Mouse (Mus musculus): ENCODE results near the gene Bcl2.

Bcl2 gene

GRCm38 (mm10) chr1:106595286-106595885 lies 118.7 kb downstream of the Bcl2 start:
- CTCF ChIA-PET: no interaction called here

GRCm38 (mm10) chr1:106591180-106591774 lies 122.8 kb downstream of the Bcl2 start:
- CTCF ChIA-PET: no interaction called here

- CTCF ChIA-PET: no interaction called here
Measured at GRCm38 (mm10) chr1:106589141-106589540, 124.9 kb downstream of the Bcl2 start.

GRCm38 (mm10) chr1:106587866-106588470 lies 126.1 kb downstream of the Bcl2 start:
- CTCF ChIA-PET: interaction anchor here (0.7 to 1.1 kb wide), 2 partner anchors 9 to 43 kb away, joined by 3 to 9 read pairs; no protein-coding TSS in a partner anchor

- CTCF ChIA-PET: interaction anchor here (0.5 to 0.6 kb wide), 2 partner anchors 11 to 766 kb away, joined by 3 read pairs; no protein-coding TSS in a partner anchor
Measured at GRCm38 (mm10) chr1:106586761-106587160, 127.3 kb downstream of the Bcl2 start.

GRCm38 (mm10) chr1:106585349-106585748 lies 128.7 kb downstream of the Bcl2 start:
- CTCF ChIA-PET: no interaction called here

GRCm38 (mm10) chr1:106584824-106585223 lies 129.2 kb downstream of the Bcl2 start:
- CTCF ChIA-PET: no interaction called here

- CTCF ChIA-PET: interaction anchor here (0.7 kb wide), 1 partner anchor 14 kb away, joined by 4 read pairs; no protein-coding TSS in a partner anchor
Measured at GRCm38 (mm10) chr1:106584273-106584672, 129.8 kb downstream of the Bcl2 start.

- CTCF ChIA-PET: interaction anchor here (0.7 to 1.2 kb wide), 2 partner anchors 14 to 83 kb away, joined by 4 to 6 read pairs; no protein-coding TSS in a partner anchor
Measured at GRCm38 (mm10) chr1:106583245-106584241, 130.5 kb downstream of the Bcl2 start.

GRCm38 (mm10) chr1:106582810-106583209 lies 131.3 kb downstream of the Bcl2 start:
- CTCF ChIA-PET: interaction anchor here (0.7 to 1.2 kb wide), 2 partner anchors 51 to 83 kb away, joined by 6 to 10 read pairs; no protein-coding TSS in a partner anchor

GRCm38 (mm10) chr1:106581812-106582211 lies 132.3 kb downstream of the Bcl2 start:
- CTCF ChIA-PET: interaction anchor here (0.6 kb wide), 1 partner anchor 15 kb away, joined by 5 read pairs; no protein-coding TSS in a partner anchor

- CTCF ChIA-PET: interaction anchor here (1.2 kb wide), 1 partner anchor 34 kb away, joined by 3 read pairs; no protein-coding TSS in a partner anchor
Measured at GRCm38 (mm10) chr1:106579768-106580167, 134.3 kb downstream of the Bcl2 start.

- CTCF ChIA-PET: interaction anchor here (0.6 kb wide), 1 partner anchor 106 kb away, joined by 3 read pairs; no protein-coding TSS in a partner anchor
Measured at GRCm38 (mm10) chr1:106572506-106572905, 141.6 kb downstream of the Bcl2 start.

GRCm38 (mm10) chr1:106570870-106571269 lies 143.2 kb downstream of the Bcl2 start:
- CTCF ChIA-PET: interaction anchor here (0.7 kb wide), 1 partner anchor 18 kb away, joined by 3 read pairs; no protein-coding TSS in a partner anchor

GRCm38 (mm10) chr1:106570366-106570765 lies 143.7 kb downstream of the Bcl2 start:
- CTCF ChIA-PET: interaction anchor here (0.7 kb wide), 1 partner anchor 18 kb away, joined by 3 read pairs; no protein-coding TSS in a partner anchor

GRCm38 (mm10) chr1:106569674-106570073 lies 144.4 kb downstream of the Bcl2 start:
- CTCF ChIA-PET: no interaction called here

- CTCF ChIA-PET: interaction anchor here (0.9 kb wide), 1 partner anchor 182 kb away, joined by 4 read pairs; no protein-coding TSS in a partner anchor
Measured at GRCm38 (mm10) chr1:106568868-106569267, 145.2 kb downstream of the Bcl2 start.

- CTCF ChIA-PET: interaction anchor here (0.5 to 1.2 kb wide), 2 partner anchors 30 to 146 kb away, joined by 3 read pairs; no protein-coding TSS in a partner anchor
Measured at GRCm38 (mm10) chr1:106567506-106567905, 146.6 kb downstream of the Bcl2 start.

- CTCF ChIA-PET: no interaction called here
Measured at GRCm38 (mm10) chr1:106566120-106567086, 147.7 kb downstream of the Bcl2 start.

- CTCF ChIA-PET: no interaction called here
Measured at GRCm38 (mm10) chr1:106565238-106565637, 148.8 kb downstream of the Bcl2 start.

All from spleen, embryonic (tissue).